In genomic region chr11:79238398-79238752, GRCm38 (mm10) we compare ENCODE assay signal across 8 mouse cellular contexts. TPM values are rescaled to one million over a fixed set of nuclear protein-coding genes. Genes with fewer than 3 reads are reported as not detected.
DNase-seq lines count a peak whose midpoint lies in the region; ATAC-seq and TF ChIP-seq lines count a peak whose summit lies in the region.
"Had no signal": no experiment of that assay in that cellular context is flagged by ENCODE, and none has a peak within 500 bp of the region (broad histone marks: within the 10 kb centered on the region; RNA-seq: fewer than 3 reads in every experiment).

No protein-coding gene starts in this region.

- no peak for TF ChIP-seq RAD21 in MEL (IDR thresholded peaks at IDR 0.05; ENCODE audit: low read depth, low read length)

- H3K9ac ChIP-seq in MEL (ENCODE audit: control insufficient read depth, low read depth, low read length, poor library complexity, severe bottlenecking) = no peak overlapping the region
- H3K9ac ChIP-seq in heart, embryonic 12.5 days = no peak overlapping the region
- H3K9ac ChIP-seq in limb, embryonic 13.5 days = no peak overlapping the region

- H3K79me2 ChIP-seq in MEL (ENCODE audit: control insufficient read depth, insufficient read depth, low read length, poor library complexity) = no peaks in the 10 kb centered on the region

- 22% methylated on average over 1 of the region's 1 CpGs for WGBS in heart, embryonic 12.5 days
- 26% methylated on average over 1 of the region's 1 CpGs for WGBS in limb, embryonic 13.5 days

- no peaks in the 10 kb centered on the region for H3K9me3 ChIP-seq in MEL (replicated peaks; ENCODE audit: insufficient read depth, low read length)
- peaks cover 10% of the 10 kb centered on the region for H3K9me3 ChIP-seq in heart, embryonic 12.5 days (replicated peaks)
- H3K9me3 ChIP-seq in limb, embryonic 13.5 days = peaks cover 13% of the 10 kb centered on the region

- H3K27me3 ChIP-seq in MEL (ENCODE audit: control insufficient read depth in 1 of 2, insufficient read depth in 2 of 2, low read length in 2 of 2) = no peaks in the 10 kb centered on the region
- no peaks in the 10 kb centered on the region for H3K27me3 ChIP-seq in heart, embryonic 12.5 days (replicated peaks)
- no peaks in the 10 kb centered on the region for H3K27me3 ChIP-seq in limb, embryonic 13.5 days

- no peak overlapping the region for H3K4me3 ChIP-seq in MEL (ENCODE audit: control insufficient read depth in 1 of 2, insufficient read depth in 1 of 2, low read depth in 2 of 2, low read length in 2 of 2)
- H3K4me3 ChIP-seq in heart, embryonic 12.5 days = no peak overlapping the region
- no peak overlapping the region for H3K4me3 ChIP-seq in limb, embryonic 13.5 days

- TF ChIP-seq POLR2A in MEL (IDR thresholded peaks at IDR 0.05; ENCODE audit: control insufficient read depth in 1 of 2, insufficient read depth in 1 of 2, low read depth in 1 of 2, low read length in 2 of 2, poor library complexity in 1 of 2) = no peak

- no peak overlapping the region for H3K27ac ChIP-seq in MEL (ENCODE audit: control insufficient read depth, low read depth, low read length)
- peak overlapping the region; percentile 89 for H3K27ac ChIP-seq in heart, embryonic 12.5 days (ENCODE audit: poor library complexity, severe bottlenecking)
- peak overlapping the region; percentile 55; the same call in 1 of the 2 replicates for H3K27ac ChIP-seq in limb, embryonic 13.5 days

- H3K4me1 ChIP-seq in MEL (ENCODE audit: control insufficient read depth in 1 of 2, insufficient read depth in 2 of 2, low read length in 2 of 2) = no peaks in the 10 kb centered on the region
- H3K4me1 ChIP-seq in heart, embryonic 12.5 days (replicated peaks) = peaks cover 17% of the 10 kb centered on the region
- 0 out of 2 replicates have a peak, but pooled peaks cover 5% of the 10 kb centered on the region for H3K4me1 ChIP-seq in limb, embryonic 13.5 days

- peak overlapping the region; percentile 18 for H3K4me2 ChIP-seq in heart, embryonic 12.5 days
- H3K4me2 ChIP-seq in limb, embryonic 13.5 days (replicated peaks) = no peak overlapping the region

- DNase-seq in MEL (ENCODE audit: low read depth, low spot score) = peak; percentile 71
- DNase-seq in R1 (ENCODE audit: low read depth, low spot score) = peak; percentile 59
- peak; percentile 53 for DNase-seq in testis, postnatal 10 days (ENCODE audit: low spot score)
- DNase-seq in cerebellum, adult 8-10 months = no peak
- no peak for DNase-seq in right cerebral cortex, postnatal 4 days

- TF ChIP-seq CTCF in MEL (IDR thresholded peaks at IDR 0.05 in 2 of 3, conservative IDR thresholded peaks at IDR 0.05 in 1 of 3; ENCODE audit: control insufficient read depth in 1 of 3, insufficient read depth in 1 of 3, low read depth in 2 of 3, low read length in 3 of 3, poor library complexity in 1 of 3, severe bottlenecking in 1 of 3) = no peak

- ATAC-seq in heart, embryonic 12.5 days (ENCODE audit: insufficient number of reproducible peaks, low FRiP score) = peak; percentile 39; the same call in 1 of the 2 replicates
- no peak for ATAC-seq in limb, embryonic 13.5 days (ENCODE audit: low FRiP score, low read depth)

- TF ChIP-seq EP300 in MEL (IDR thresholded peaks at IDR 0.05; ENCODE audit: low read depth in 1 of 2, low read length in 2 of 2) = no peak

- peaks cover 0 to 46% of the 10 kb centered on the region in 2 experiments; a peak in 2 of 4 replicates for H3K36me3 ChIP-seq in MEL (ENCODE audit: control insufficient read depth in 1 of 2, insufficient read depth in 2 of 2, low read length in 2 of 2)
- H3K36me3 ChIP-seq in heart, embryonic 12.5 days = peaks cover 50% of the 10 kb centered on the region
- peaks cover 54% of the 10 kb centered on the region for H3K36me3 ChIP-seq in limb, embryonic 13.5 days

TF ChIP-seq in MEL, 35 proteins besides CTCF, POLR2A, EP300 and RAD21:
- TF ChIP-seq TCF12 (IDR thresholded peaks at IDR 0.05; ENCODE audit: low read depth, low read length) (peak; percentile 16; the same call in 1 of the 2 replicates), RCOR1 (IDR thresholded peaks at IDR 0.05; ENCODE audit: low read depth, low read length) (peak; percentile 98), HCFC1 (IDR thresholded peaks at IDR 0.05; ENCODE audit: low read depth, low read length) (no peak), MXI1 (IDR thresholded peaks at IDR 0.05; ENCODE audit: low read depth, low read length) (peak; percentile 38; the same call in 1 of the 2 replicates)
TF ChIP-seq in MEL: peak in this region for 3.

RNA-seq across cellular contexts. Expression of gene Wsb1, which starts 16.1 kb away (rescaled TPM):
- total RNA-seq in MEL (2012; rRNA removed) = 48.8 and 56.2 TPM in 2 replicates
- polyA plus RNA-seq in MEL (2012; ENCODE audit: insufficient read depth in 1 of 2, insufficient read length in 2 of 2, low read depth in 1 of 2, low replicate concordance in 2 of 2, missing spikeins in 1 of 2) = 10 to 100 TPM; 57.0 to 90.9 TPM
- 222 and 233 TPM in 2 replicates for polyA plus RNA-seq in heart, embryonic 12.5 days (2016; fragmentation: Nextera tagmentation; extraction: Ambion mirVana)
- polyA plus RNA-seq in limb, embryonic 13.5 days (2015; fragmentation: Nextera tagmentation; extraction: Ambion mirVana) = 421 and 432 TPM in 2 replicates

RNA-seq across cellular contexts. Expression of gene Gm9964, which starts 58.3 kb away (rescaled TPM):
- total RNA-seq in MEL (2012; rRNA removed) = not detected in 2 replicates
- polyA plus RNA-seq in MEL (2012; ENCODE audit: insufficient read depth in 1 of 2, insufficient read length in 2 of 2, low read depth in 1 of 2, low replicate concordance in 2 of 2, missing spikeins in 1 of 2) = not detected
- not detected in 2 replicates for polyA plus RNA-seq in heart, embryonic 12.5 days (2016; fragmentation: Nextera tagmentation; extraction: Ambion mirVana)
- polyA plus RNA-seq in limb, embryonic 13.5 days (2015; fragmentation: Nextera tagmentation; extraction: Ambion mirVana) = not detected in 2 replicates
- polyA plus RNA-seq: spleen, adult 2 months had no signal

Comparison
In these comparisons a context has a peak if more than half of its experiments do, and no peak if none do; other contexts are left out.
1. DNase-seq: peak in MEL (single experiment), R1 (single experiment) and testis, postnatal 10 days (single experiment); none in cerebellum, adult 8-10 months (single experiment) and right cerebral cortex, postnatal 4 days (single experiment).